Mouse (Mus musculus) heart, postnatal 14 days (tissue): ENCODE data around the gene 1700015G11Rik. TPM values are rescaled to one million over a fixed set of nuclear protein-coding genes. Genes with fewer than 3 reads are reported as not detected.
A peak's percentile ranks its signal among the peaks of the same experiment; 100 is the strongest.

Source experiments
- DNase-seq, 2 experiments: peaks; one replicate each; pipeline ENCODE4 v3.0.0; 2021 to 2022
- intact Hi-C: fragments of 180-260 bp; cut with DNase I; formaldehyde crosslinking; loops from one replicate; pipeline ENCODE4 v1.15.1; 2025
- total RNA-seq, 2 experiments: library from RNA; stranded (reverse); gene quantifications; 2 replicates each; pipeline ENCODE4 v1.2.3; 2021

Gene 1700015G11Rik
- total RNA-seq, 2 experiments from 2014 or later = not detected

DNA sequence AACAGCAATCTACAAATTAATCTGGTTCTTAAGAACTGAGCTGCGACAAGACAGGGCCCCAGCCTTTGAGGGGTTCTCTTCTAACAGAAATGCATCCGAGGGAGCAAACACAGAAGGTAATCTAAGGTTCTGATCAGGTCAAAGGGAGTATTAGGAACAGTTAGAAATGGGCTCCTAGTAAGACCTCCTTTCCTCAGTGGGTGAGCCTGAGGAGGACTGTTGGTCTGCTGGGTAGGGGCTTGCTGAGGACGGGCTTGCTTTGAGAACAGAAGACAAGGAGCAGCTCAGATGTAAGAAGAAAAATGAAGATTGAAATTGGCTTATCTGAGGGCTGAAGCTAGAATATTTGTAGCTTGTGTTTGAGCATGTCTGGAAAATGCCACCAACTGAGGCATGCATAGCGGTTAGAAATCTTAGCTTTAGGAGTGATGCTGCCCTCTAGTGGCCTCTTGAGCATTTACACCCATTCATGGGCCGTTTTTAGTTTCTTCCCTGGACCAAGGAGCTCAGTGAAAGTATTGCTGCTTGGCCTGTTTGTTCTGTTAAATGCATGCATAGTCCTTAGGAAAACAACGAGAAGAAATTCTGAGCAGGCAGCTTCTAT lies 43.2 kb downstream of the 1700015G11Rik start:
- peak; percentile 7 to 44 for DNase-seq
- intact Hi-C loops = loop anchor here (1.0 to 5.0 kb wide), 2 partner anchors 110 to 354 kb away; partner anchors contain the start of genes Fancf and Gas2

DNA sequence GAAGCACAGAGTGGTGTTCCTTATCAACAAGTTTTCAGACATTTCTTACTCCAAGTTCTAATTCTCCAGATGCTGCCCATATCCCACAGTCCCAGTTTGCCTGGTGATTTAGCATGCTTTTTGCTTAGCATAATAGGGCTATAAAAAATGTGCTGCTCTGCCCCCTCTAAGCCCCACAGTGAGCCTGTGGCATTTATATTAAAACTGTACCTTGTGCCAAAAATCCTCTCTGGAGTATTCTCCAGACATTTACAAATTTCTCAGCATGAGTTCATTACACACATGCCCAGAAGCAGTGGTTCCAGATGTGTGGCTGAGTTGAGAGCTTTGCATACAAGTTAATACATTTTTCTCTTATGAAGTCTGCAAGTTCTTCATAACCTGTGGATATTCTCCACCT lies 46.1 kb downstream of the 1700015G11Rik start:
- no peak for DNase-seq
- intact Hi-C loops = no loop called here

DNA sequence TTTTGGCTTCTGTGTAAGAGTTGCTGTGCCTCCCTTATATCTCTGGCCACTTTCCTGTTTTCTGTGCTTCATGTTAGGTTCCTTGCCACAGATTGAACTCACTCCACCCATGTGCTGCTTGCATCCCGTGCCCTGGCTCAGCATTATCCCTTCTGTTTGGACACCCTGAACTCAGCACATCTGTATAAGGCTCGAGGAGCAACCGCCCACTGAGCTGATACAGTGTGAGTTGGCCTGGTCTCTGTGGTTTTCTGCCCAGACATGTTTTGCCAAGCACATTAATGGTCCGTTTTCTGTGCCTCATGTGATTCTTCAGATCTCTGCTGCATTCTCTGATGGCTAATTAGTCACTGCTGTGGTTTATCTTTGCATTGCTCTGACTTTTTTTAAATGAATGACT lies 47.9 kb downstream of the 1700015G11Rik start:
- intact Hi-C loops = no loop called here
- no peak for DNase-seq

DNA sequence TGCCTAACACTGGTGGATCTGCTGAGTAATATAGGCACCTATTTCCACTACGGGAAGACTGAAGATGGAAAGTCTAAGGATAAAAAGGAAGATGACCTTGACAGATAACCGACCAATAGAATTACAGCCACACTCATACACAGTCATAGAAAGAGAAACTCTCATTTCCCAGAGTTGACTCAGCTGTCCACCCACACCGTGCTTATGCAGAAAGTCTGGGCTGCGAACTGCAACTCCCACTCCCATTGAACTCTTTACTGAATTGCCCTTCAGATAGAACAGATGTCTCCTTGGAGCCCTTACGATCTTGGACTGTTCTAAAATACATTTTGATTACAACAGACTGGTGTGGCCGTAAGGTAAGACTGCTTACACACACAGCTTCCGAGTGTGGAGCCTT lies 50.8 kb downstream of the 1700015G11Rik start:
- intact Hi-C loops = no loop called here
- no peak for DNase-seq

DNA sequence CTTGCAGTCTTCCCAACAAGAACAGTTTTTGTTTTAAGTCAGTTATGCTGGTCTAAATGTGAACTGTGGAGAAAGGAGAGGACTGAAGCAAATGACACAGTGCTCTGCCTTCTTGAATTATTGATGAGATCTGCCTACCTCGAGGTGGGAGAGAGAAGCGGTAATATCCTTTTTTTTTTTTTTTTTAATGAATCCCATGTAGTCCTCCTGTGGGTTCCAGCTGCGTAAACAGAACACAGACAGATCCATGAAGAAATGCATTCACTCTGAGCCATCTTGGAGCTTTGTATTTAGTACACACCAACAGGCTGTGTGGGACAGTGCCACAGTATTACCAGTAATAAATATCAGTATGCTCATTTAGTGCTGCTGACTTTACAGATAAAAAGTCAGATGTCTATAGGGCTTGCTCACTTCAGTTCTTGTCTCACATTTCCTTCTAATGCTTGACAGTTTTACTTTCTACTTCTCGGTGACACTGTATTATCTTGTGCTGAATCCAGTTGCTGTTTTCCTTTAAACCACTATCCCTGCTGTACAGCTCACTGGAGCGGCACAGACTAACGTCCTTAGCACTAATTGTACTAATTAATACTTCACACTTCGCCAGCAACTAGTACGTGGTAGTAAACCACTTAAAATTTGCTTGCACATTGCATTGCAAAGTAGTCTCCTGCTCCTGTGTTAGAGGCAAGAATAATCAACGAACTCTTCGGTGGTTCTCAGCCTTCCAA lies 53.1 kb downstream of the 1700015G11Rik start:
- intact Hi-C loops = no loop called here
- DNase-seq = no peak

Other genes starting within 250 kb of the 1700015G11Rik start
- 1 to 10 TPM; 7.6 to 7.9 TPM for gene Gas2, start 153.7 kb downstream of the 1700015G11Rik start, total RNA-seq
- 1 to 10 TPM; 1.3 to 1.9 TPM for gene Fancf, start 153.5 kb downstream of the 1700015G11Rik start, total RNA-seq
- gene Svip, start 9.7 kb downstream of the 1700015G11Rik start, total RNA-seq = 10 to 100 TPM; 14.5 to 17.3 TPM